Mouse (Mus musculus): ENCODE data around the gene Gm10271. TPM values are rescaled to one million over a fixed set of nuclear protein-coding genes. Genes with fewer than 3 reads are reported as not detected.
A peak's percentile ranks its signal among the peaks of the same experiment; 100 is the strongest.

Gene Gm10271
- total and polyA plus RNA-seq, 3 experiments: not detected

DNA sequence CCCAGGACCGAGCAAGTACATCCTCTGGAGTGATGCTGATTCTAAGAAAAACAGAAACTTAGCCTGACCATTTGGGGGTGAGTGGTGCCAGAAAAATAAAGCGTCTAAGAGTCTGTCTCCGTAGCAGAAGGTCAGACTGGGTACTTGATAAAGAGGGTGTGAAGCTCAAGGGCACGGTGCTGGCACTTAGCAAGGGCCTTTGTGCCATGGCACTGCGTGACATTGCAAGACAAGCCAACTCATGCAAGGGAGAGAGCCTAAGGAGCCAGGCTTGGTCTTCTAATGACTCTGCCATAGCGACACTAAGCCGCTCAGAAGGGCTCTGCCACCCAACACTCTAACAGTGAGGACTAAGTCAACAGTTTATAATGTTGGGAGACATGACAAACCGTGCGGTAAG lies 6.4 kb upstream of the Gm10271 start:
- peak; percentile 33 for DNase-seq

DNA sequence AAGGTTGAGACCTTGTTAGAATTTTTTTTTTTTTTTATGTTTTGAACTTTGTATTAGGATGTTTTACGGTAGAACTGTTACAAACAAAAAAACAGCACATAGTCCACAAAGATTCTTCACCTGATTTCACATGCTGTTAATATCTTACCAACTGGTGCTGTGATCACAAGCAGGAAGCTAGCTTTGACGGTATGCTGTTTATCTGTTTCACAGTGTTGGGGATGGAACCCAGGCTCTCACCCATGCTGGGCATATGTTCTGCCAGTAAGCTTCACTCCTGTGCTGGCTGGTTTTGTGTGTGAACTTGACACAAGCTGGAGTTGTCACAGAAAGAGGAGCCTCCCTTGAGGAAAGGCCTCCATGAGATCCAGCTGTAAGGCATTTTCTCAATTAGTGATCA lies 5.4 kb upstream of the Gm10271 start:
- DNase-seq: no peak

DNA sequence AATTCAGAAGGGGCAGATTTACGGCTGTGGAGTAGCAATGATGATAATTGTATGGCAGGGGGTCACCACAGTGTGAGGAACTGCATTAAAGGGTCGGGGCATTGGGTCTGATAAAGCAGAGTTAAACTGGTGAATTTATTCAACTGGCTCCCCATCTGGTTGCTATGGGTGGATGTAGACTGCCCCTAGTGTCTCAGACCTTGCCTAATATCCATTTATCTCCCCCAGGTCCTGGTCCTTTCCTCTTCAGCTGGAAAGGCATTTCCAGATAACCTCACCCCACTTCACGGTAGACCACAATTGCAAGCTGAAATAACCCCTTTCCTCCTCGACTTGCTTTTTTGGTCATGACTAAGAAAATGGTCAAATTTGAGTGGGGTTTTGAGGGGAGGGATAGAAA lies 5.0 kb upstream of the Gm10271 start:
- no peak for DNase-seq

DNA sequence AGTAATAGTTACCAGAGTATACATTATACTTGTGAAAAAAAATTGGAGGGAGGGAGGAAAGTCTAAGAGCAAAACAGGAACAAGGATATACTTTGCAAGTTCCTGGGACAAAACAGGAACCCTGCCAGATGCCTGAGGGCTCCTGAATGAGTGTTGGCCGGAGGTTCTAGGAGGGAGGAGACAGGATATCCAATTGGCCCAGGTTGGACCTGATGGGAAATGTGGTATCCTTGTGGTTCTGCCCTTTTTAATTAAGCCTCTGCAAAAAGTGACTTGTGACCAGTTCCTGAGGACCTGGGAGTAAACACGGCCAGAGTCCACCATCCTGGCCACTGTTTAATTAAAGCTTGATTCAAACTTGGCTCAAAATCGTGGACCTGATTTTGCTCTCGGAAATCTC lies 3.7 kb downstream of the Gm10271 start:
- no peak for DNase-seq

DNA sequence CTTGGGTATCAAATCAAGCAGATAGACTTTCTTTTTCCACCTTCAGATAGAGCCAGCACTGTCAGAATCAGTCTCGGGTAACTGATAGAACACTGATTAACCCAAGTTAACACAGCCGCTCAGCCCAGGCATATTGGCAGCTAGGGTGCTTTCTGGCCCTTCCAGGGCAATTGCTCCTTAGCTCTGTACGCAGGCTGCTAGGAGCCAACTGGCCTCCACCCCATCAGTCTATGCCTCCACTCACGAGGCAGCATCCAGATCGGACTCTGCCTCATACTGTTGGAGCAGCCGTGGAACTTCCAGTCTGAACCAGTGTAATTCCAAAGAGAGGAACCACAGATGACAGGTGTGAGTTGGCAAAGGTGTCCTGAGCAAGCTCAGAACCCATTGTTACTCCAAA lies 6.3 kb downstream of the Gm10271 start:
- DNase-seq: no peak

DNA sequence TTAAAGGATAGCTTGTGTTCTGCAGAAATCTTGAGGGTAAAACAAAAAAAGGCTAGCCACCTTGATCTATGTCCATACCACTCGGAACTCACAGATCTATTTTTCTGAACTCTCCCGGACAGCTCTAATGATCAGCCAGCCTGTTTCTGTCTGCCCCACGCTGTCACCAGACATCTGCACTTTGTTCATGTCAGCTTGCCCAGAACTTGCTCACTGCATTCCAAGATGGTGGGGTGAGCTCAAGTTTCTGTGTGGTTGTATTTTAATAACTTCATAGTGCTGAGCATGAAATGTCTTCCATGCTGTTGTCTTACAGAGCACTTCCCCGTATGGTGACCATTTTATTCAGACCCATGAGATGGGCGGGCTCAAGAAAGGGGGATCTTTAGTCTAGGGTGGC lies 7.1 kb downstream of the Gm10271 start:
- no peak for DNase-seq

DNA sequence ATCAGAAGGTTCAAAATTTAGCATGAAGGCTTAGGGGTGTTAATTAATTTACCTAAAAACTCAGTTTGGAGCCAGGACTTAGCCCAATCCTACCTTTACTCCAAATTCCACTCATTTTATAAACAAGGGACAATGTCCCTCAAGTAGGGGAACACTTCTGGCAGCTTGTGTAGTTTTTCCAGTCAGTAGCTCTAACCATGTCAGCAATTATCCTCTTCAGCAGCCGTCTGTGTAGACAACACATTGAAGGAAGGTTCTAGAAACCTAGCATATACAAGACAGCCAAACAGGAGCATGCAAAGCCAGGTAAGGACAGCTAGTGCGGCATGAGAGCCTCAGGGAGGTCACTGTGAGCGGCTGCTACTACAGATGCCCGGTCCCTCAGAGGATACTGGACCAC lies 7.8 kb downstream of the Gm10271 start:
- no peak for DNase-seq

DNA sequence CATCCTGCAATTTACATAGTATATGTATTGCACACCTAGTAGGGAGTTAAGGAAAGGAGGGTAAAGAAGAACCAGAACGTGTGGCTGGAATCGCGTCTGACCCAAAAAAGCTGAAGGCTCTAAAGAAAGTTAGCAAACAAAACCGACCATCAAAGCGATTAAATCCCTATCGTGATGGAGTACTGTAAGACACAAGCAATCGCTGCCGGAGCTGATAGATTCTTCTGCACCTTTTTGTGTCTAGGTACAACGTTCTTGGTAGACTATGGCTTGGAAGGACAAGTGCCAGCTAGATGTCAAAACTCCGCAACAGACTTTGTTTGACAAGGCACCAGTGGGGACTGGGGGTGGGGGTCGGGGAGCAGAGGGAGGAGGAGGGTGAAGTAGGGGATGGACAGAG lies 8.3 kb downstream of the Gm10271 start:
- no peak for DNase-seq

DNA sequence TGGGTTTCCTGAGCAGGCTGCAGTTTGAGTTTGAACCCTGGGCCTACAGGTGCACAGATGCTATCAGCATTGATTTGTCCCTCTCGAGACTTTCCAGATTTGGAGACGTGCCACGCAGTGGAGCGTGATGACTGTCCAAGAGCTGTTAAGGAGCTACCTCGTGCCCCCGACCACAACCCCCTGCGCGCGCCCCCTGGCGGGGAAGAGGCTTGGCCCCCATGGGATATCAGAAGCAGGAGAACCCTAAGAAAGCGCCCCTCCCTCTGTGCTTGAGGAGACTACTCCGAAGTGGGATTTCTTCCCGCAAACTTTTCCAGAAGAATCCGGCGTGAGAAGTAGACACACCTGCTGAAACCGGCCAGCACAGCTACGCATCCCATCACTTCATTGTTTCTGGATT lies 9.6 kb downstream of the Gm10271 start:
- DNase-seq: no peak

DNA sequence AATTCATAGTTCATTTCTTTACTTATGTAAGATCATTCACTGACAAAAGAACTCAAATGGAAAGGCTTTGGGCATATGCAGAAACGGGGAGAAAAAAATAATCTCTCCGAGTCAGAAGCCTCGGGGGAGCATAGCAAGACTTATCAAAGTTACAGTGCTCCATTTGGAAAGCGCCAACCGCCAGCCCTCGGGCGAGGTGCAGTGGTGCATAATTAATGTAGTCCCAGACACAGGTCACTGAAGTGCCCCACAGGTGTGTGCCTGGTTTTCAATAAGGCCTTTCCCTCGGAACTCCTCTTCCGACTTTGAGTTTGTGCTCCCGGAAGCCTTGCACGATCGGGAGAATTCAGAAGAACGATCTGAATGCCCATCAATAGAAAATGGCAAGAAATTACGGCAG lies 10.3 kb downstream of the Gm10271 start:
- DNase-seq: no peak

DNA sequence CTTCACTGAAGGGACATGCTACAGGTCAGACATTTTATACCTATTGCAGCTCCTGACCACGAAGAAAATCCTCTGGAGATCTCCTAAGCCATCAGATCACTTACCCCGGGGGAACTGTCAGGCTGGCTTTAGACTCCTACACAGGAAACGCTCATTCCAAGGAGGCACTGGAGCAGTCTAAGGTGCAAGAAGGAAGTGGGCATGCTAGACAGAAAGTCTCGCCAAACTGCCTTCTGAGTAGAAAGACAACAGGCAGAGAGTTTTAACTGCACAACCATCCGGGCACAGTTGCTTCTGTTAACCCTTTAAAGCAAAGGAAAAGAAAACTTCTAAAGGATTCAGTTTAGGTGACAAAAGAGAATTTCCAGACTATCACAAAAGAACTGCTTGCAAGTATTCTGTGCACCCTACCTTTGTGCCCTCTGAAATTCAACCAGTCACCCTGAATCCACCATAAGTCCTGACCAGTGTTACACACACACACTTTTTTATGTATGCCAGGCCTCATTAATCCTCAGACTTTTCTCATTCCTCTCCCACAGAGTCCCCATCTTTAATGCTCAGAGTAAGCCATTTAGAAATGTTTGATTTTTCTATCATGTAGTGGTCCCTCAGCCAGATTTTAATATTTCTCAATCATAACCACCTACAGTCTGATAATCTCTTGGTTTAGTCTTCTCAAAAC lies 14.4 kb downstream of the Gm10271 start:
- no peak for DNase-seq

DNA sequence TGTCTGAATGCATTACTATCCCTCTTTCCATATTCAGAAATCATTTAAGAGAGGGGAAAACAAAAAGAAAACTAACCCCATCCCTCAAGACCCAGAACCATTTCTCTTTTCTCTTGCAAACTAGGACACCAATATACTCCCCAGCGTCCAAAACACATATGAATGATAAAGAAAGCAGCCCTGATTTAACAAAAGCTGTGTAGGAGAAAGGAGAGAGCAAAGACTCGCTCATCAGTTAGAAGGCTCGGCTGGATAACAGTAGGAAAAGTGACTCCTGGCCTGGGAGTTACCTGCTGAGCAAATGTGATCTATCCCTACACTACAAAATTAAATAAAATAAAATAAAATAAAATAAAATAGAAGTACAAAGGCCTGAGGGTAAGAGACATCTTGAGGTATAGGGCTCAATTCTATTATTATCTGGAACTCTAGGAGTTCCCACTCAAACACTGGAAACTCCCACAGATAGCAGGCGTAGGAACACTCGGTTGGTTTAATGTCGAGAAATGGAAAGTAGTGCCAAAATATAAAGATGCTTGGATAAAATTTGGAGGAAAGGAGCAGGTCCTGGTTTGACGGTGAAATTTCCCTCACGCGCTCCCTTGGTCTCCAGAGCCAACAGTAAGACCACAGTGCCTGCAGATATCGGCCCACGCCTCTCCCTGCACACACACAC lies 15.8 kb downstream of the Gm10271 start:
- no peak for DNase-seq

DNA sequence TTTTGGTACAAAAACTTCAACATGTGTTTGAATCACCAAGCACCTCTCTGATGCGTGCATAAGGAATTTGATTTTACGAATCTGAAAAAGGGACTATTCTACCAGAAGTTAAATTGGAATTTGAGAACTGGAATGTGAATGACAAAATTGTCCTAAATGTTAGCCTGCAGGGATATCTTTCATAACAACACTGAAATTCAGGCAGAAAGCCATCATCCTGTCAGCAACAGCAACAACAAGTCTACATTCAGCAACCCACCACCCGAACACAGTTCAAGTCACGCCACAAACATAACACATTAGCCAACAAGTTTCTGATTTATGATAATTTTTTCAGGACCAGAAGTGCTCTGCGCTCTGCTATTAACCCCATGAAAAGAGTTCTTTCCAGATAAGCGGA lies 17.2 kb downstream of the Gm10271 start:
- DNase-seq: no peak

DNA sequence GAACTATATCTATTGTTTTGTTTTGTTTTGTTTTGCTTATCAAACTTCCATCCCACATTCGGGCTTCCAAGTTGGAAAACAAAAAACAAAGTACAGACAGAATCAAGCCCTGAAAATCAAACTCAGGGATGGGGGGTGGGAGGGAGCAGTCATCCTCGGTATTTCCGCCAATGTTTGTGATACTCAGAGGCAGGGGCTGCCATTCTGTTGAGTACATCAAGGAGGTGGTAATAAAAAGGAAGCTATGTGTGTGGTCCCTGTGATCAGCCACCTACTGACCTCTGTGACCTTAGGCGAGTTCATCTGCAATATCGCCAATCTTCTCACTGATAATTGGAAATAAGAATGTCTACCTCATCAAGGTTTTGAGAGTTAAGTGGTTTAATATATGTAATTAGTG lies 21.5 kb downstream of the Gm10271 start:
- no peak for DNase-seq

DNA sequence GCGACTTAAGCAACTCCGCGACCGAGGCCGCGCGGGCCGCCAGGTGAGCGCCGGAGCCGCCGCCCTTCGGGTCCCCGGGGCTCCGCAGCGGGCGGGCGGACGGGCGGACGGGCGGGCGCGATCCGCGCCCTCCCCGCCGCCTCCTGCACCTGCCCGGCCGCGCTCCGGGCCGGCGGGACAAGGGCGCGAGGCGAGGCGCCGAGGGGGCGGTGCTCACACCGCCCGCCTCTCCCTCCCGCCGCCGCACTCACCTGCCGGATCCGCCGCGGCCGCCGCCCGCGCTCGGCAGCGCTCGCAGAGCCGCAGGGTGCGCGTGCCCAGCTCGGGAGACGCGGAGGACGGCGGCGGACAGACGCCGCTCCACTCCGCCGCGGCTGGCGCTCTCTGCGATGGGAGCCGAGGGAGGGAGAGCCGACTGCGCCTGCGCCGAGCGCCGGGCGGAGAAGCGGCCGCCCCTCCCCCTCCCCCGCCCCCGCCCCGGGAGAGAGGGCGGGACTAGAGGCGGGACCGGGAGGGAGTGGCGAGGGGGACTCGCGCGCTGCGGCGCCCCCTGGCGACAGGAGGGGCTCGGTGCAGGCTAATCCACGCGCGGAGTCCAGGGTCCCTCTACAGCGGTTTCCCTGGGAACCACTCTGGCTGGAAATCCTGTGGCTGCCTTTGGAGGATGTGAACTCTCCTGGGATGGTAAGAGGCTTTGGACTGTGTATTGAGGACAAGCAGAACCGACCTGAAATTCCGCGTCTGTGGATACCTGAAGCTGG lies 22.2 kb downstream of the Gm10271 start, which contains the start of gene Rab3ip:
Gene Rab3ip, minus strand, starts transcription at position 761 of the 761 bp plus-strand sequence.
- peak; percentile 93 for DNase-seq

DNA sequence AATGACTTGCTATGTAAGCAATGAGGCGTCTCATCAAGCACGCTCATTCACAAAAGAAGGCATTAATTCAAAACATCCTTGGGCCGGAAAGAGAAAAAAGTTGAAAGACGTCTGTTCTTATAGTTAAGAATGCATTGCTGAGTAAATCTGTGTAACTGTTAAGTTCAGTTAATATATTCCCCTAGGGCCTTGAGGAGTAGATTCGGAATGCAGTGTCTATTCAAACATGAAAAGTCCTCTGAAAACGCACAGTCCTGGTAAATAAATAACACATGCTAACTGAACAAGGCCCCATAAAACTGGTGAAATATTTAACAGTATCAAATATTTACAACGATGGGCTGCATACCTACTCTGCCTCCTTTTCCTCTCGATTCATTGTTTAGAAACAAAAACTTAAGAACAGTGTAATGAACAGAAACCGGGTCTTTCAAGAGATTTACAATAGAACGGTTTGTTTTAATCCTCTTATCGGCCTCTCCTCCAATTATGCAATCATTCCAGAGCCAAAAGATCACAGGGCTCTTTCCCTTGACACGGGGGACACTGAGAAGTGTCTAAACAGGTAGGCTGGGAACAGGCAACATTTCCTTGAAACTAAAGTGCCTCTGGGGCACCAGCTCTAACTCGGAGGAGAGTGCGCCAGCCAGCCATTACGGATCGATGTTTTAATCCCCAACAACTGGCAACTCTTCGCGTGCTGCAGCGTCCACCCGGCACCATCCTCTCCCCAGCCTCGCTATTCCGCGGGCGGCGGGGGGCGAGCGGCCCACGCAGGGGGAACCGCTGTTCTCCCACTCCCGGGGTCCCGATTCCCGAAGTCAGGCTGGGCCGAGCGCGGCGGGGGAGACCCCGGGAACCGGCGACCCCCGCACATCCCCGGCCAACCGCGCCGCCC lies 23.0 kb downstream of the Gm10271 start:
- DNase-seq: peak; percentile 60

DNA sequence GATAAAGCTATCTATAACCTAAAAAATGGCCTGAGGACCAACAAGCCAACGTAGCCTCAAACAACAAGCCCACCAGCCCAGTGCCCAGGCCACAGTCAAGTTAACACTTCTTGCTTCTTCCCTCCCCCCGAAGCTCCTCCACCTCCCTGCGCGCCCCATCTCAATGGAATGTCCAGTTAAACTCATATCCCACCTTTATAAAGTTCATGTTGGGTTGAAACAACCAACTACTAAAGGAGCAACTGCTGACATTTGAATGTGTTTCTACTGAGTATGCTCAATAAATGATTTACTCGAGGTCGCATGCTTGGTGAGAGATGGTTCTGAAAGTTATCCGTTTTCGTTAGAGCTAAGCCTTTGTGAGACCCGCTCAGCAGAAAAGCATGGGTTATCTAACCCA lies 24.0 kb downstream of the Gm10271 start:
- no peak for DNase-seq

DNA sequence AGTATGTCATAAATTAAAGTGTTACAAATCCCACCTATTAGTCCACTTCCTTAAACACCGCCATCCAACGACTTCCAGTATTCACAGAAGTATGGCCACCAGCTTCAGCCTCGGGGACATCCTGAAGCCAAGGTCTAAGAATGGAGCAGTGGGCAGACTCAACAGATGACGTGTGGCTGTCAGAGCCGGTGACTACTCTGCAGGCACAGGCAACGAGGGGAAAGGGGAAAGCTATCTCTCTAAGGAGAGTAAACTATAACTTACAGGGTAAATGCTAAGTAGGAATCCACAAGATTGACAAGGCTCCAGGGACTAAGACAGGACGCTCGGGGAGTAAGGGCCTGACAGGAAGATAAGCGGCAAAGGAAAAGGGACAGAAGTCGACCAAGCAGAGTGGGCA lies 27.5 kb downstream of the Gm10271 start:
- peak; percentile 21 for DNase-seq

DNA sequence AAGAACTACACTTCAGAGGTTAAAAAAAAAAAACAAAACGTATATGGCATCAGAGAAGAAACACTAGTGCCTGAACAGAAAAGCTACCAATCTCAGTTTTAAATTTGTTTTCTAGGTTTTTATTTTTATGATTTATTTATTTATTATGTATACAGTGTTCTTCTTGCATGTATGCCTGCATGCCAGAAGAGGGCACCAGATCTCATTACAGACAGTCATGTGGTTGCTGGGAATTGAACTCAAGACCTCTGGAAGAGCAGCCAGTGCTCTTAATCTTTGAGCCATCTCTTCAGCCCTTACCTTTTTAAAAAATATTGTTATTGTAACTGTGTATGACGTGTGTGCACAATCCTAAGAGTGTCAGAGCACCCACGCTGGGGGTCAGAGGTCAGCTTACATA lies 28.3 kb downstream of the Gm10271 start:
- DNase-seq: no peak

DNA sequence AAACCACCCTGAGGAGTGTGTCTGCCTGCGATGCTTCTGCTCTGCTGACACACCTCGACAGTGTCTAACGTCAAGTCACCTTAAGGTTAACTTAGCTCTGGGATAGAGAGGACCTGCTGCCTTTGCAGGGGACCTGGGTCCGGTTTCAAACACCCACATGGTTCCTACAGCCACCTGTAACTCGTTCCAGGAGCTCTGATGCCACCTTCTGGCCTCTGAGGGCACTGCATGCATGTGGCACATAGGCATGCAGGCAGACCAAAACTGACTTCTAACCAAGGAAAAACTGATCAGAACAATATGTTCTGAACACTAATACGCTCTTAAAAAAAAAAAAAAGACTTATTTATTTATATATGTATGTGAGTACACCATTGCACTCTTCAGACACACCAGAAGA lies 29.4 kb downstream of the Gm10271 start:
- DNase-seq: no peak

DNA sequence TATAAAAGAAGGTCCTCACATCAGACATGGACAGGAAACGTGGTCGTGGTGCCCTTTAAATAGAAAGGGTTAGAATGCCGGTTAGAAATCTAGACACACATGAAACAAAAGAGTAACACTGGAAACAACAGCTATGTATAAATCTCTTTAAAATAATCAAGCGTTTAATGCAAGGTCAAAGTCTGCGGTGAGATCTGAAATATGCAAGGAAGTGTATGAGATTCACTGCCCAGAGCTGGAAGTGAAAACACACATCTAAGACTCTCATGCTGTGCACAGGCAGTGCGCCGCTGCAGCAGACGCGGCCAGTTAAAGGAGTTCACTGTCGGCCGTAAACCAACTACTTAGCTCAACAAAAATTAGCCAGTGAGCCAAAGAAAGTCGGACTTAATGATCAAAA lies 37.4 kb downstream of the Gm10271 start:
- DNase-seq: no peak

DNA sequence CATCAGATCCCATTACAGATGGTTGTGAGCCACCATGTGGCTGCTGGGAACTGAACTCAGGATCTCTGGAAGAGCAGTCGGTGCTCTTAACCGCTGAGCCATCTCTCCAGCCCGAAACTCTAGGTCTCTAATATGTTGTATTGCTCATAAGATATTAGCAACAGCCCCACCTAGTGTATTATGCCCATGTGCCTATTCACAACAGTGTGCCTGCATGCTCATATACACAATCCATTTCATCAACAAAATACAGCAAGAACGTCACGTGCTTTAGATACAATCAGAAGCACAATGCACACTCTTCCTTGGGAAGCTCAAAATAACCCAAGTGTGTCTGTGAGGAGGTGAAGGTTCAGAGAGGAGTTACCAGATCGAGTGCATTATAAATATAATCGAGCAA lies 38.6 kb downstream of the Gm10271 start:
- no peak for DNase-seq

Data from adrenal gland, adult 2 months (tissue).